In genomic region chr4:91583035-91583434, GRCm38 (mm10) we compare ENCODE assay signal across 24 mouse cellular contexts.
A peak's percentile ranks its signal among the peaks of the same experiment; 100 is the strongest.
DNase-seq lines count a peak whose midpoint lies in the region; ATAC-seq and TF ChIP-seq lines count a peak whose summit lies in the region.
"Had no signal": no experiment of that assay in that cellular context is flagged by ENCODE, and none has a peak within 500 bp of the region (broad histone marks: within the 10 kb centered on the region; RNA-seq: fewer than 3 reads in every experiment).

No protein-coding gene starts in this region.

- TF ChIP-seq CTCF in intestine, postnatal 0 days (IDR thresholded peaks at IDR 0.05; ENCODE audit: low read depth): no peak
- TF ChIP-seq CTCF in left cerebral cortex, adult 2 months (IDR thresholded peaks at IDR 0.05): no peak

- no peak overlapping the region for H3K27ac ChIP-seq in intestine, embryonic 15.5 days
- no peak overlapping the region for H3K27ac ChIP-seq in intestine, postnatal 0 days (ENCODE audit: low read depth, low read length)
- no peak overlapping the region for H3K27ac ChIP-seq in ES-E14 (ENCODE audit: insufficient read depth, low read depth, low read length, poor library complexity, severe bottlenecking)
- no peak overlapping the region for H3K27ac ChIP-seq in left cerebral cortex, adult 2 months
- H3K27ac ChIP-seq: embryonic facial prominence, embryonic 13.5 days; embryonic facial prominence, embryonic 15.5 days; forebrain, embryonic 10.5 days; forebrain, embryonic 12.5 days; forebrain, embryonic 15.5 days had no signal

- no peak overlapping the region for H3K9ac ChIP-seq in intestine, embryonic 15.5 days
- H3K9ac ChIP-seq in intestine, postnatal 0 days (ENCODE audit: low read depth, low read length): no peak overlapping the region
- H3K9ac ChIP-seq in ES-E14 (ENCODE audit: insufficient read depth, low read depth, low read length, poor library complexity, severe bottlenecking): no peak overlapping the region
- H3K9ac ChIP-seq: embryonic facial prominence, embryonic 13.5 days; embryonic facial prominence, embryonic 15.5 days; forebrain, embryonic 12.5 days; forebrain, embryonic 15.5 days; forebrain, postnatal 0 days had no signal

- DNase-seq in ES-E14 (ENCODE audit: low read depth, low spot score): peak; percentile 56
- peak; percentile 76 for DNase-seq in ZHBTc4 (ENCODE audit: low read depth, low spot score)
- peak; percentile 1 for DNase-seq in yolk sac, embryonic 10.5 days (ENCODE audit: low spot score)
- DNase-seq in adrenal gland, postnatal 14 days: no peak
- DNase-seq in left cerebral cortex, adult 2 months (ENCODE audit: extremely low spot score in 1 of 2, low spot score in 2 of 2): no peak
- DNase-seq in c-Kit-positive CD71-positive TER-119-positive erythroid progenitor cells, embryonic 14.5 days (ENCODE audit: low spot score): no peak
- DNase-seq: adrenal gland, adult 2 months; adrenal gland, postnatal 10 days; adrenal gland, postnatal 36 days; cerebellum, adult 11 months; cerebellum, adult 18-20 months; cerebellum, adult 8-10 months; cerebellum, adult 9-11 months; cerebellum, postnatal 14 days; cerebellum, postnatal 36 days; forebrain, postnatal 0 days had no signal

- H3K4me1 ChIP-seq in intestine, embryonic 15.5 days (replicated peaks): no peaks in the 10 kb centered on the region
- no peaks in the 10 kb centered on the region for H3K4me1 ChIP-seq in intestine, postnatal 0 days (replicated peaks; ENCODE audit: control insufficient read depth, insufficient read depth, low read length)
- H3K4me1 ChIP-seq in ES-E14 (ENCODE audit: control insufficient read depth in 2 of 2, insufficient read depth in 2 of 2, low read length in 2 of 2, poor library complexity in 1 of 2): no peaks in the 10 kb centered on the region; a peak in 1 of 4 replicates
- H3K4me1 ChIP-seq: embryonic facial prominence, embryonic 13.5 days; embryonic facial prominence, embryonic 15.5 days; forebrain, embryonic 10.5 days; forebrain, embryonic 12.5 days; forebrain, embryonic 15.5 days had no signal

- in situ Hi-C loops in ES-E14 (cut with MboI; ENCODE audit: low sequenced_read_pairs in 2 of 2, unreplicated experiment in 2 of 2): no loop called here

- no peaks in the 10 kb centered on the region for H3K27me3 ChIP-seq in intestine, embryonic 15.5 days (replicated peaks)
- no peaks in the 10 kb centered on the region for H3K27me3 ChIP-seq in intestine, postnatal 0 days (replicated peaks; ENCODE audit: control insufficient read depth, insufficient read depth, low read length)
- H3K27me3 ChIP-seq: embryonic facial prominence, embryonic 13.5 days; embryonic facial prominence, embryonic 15.5 days; forebrain, embryonic 12.5 days; forebrain, embryonic 15.5 days had no signal

- intact Hi-C loops in left cerebral cortex, adult 2 months (cut with DNase I): loop anchor here (10.0 kb wide), 1 partner anchor 198 kb away; no protein-coding TSS in a partner anchor

- H3K36me3 ChIP-seq in intestine, embryonic 15.5 days: no peaks in the 10 kb centered on the region
- no peaks in the 10 kb centered on the region for H3K36me3 ChIP-seq in intestine, postnatal 0 days (ENCODE audit: control insufficient read depth, insufficient read depth)
- H3K36me3 ChIP-seq in ES-E14 (ENCODE audit: control insufficient read depth, insufficient read depth, low read length, poor library complexity, severe bottlenecking): no peaks in the 10 kb centered on the region
- H3K36me3 ChIP-seq: embryonic facial prominence, embryonic 13.5 days; embryonic facial prominence, embryonic 15.5 days; forebrain, embryonic 10.5 days; forebrain, embryonic 12.5 days; forebrain, embryonic 15.5 days had no signal

- ATAC-seq in intestine, embryonic 15.5 days: peak; percentile 65; the same call in 1 of the 2 replicates
- no peak for ATAC-seq in intestine, postnatal 0 days
- ATAC-seq: forebrain, embryonic 15.5 days; forebrain, postnatal 0 days had no signal

- H3K4me2 ChIP-seq in intestine, embryonic 15.5 days (replicated peaks): no peak overlapping the region
- H3K4me2 ChIP-seq in intestine, postnatal 0 days (replicated peaks; ENCODE audit: low read depth): no peak overlapping the region
- H3K4me2 ChIP-seq: embryonic facial prominence, embryonic 13.5 days; embryonic facial prominence, embryonic 15.5 days; forebrain, embryonic 12.5 days; forebrain, embryonic 15.5 days had no signal

- H3K4me3 ChIP-seq in intestine, embryonic 15.5 days (replicated peaks): no peak overlapping the region
- H3K4me3 ChIP-seq in intestine, postnatal 0 days (ENCODE audit: low read depth, low read length): no peak overlapping the region
- H3K4me3 ChIP-seq in ES-E14 (ENCODE audit: insufficient read depth in 1 of 2, low read depth in 1 of 2, low read length in 2 of 2, poor library complexity in 1 of 2, severe bottlenecking in 1 of 2): no peak overlapping the region
- no peak overlapping the region for H3K4me3 ChIP-seq in left cerebral cortex, adult 2 months
- H3K4me3 ChIP-seq: embryonic facial prominence, embryonic 13.5 days; embryonic facial prominence, embryonic 15.5 days; erythroblast, embryonic 14.5 days; forebrain, embryonic 10.5 days; forebrain, embryonic 12.5 days; forebrain, embryonic 15.5 days had no signal

- H3K9me3 ChIP-seq in intestine, embryonic 15.5 days: no peaks in the 10 kb centered on the region
- no peaks in the 10 kb centered on the region for H3K9me3 ChIP-seq in intestine, postnatal 0 days (ENCODE audit: control insufficient read depth)
- H3K9me3 ChIP-seq in ES-E14 (ENCODE audit: control insufficient read depth, insufficient read depth, low read depth, low read length): no peaks in the 10 kb centered on the region
- H3K9me3 ChIP-seq: embryonic facial prominence, embryonic 13.5 days; embryonic facial prominence, embryonic 15.5 days; forebrain, embryonic 10.5 days; forebrain, embryonic 12.5 days; forebrain, embryonic 15.5 days had no signal

- 71% methylated on average over 1 of the region's 1 CpGs for WGBS in intestine, embryonic 15.5 days
- WGBS in intestine, postnatal 0 days: 53% methylated on average over 1 of the region's 1 CpGs

TF ChIP-seq in ES-E14, 5 proteins besides CTCF, POLR2A, EP300 and RAD21:
- TF ChIP-seq ZC3H11A (IDR thresholded peaks at IDR 0.05; ENCODE audit: borderline replicate concordance, low read depth, low read length) (no peak), ZNF384 (IDR thresholded peaks at IDR 0.05; ENCODE audit: low read depth, low read length) (no peak), CHD2 (IDR thresholded peaks at IDR 0.05; ENCODE audit: low read depth, low read length) (no peak), MAFK (IDR thresholded peaks at IDR 0.05; ENCODE audit: insufficient read depth, low read depth, low read length) (no peak), HCFC1 (IDR thresholded peaks at IDR 0.05; ENCODE audit: borderline replicate concordance, insufficient read depth, low read length) (no peak)

Comparison
In these comparisons a context has a peak if more than half of its experiments do, and no peak if none do; other contexts are left out.
1. DNase-seq: peak in ES-E14 (single experiment), ZHBTc4 (single experiment) and yolk sac, embryonic 10.5 days (single experiment); none in adrenal gland, postnatal 14 days (single experiment), left cerebral cortex, adult 2 months (0 of 2) and c-Kit-positive CD71-positive TER-119-positive erythroid progenitor cells, embryonic 14.5 days (single experiment).